Mouse (Mus musculus): ENCODE results near the gene Kcnmb3. TPM values are rescaled to one million over a fixed set of nuclear protein-coding genes. Genes with fewer than 3 reads are reported as not detected.

Gene Kcnmb3
- total and polyA plus RNA-seq, 3 experiments, result not detected

GRCm38 (mm10) chr3:32428921-32429320 is 63.1 kb downstream of the Kcnmb3 start:
- H3K27me3 ChIP-seq (ENCODE audit: control insufficient read depth in 1 of 2, insufficient read depth in 2 of 2, low read length in 2 of 2), result no peaks in the 10 kb centered on the region
- H3K27ac ChIP-seq (ENCODE audit: control insufficient read depth, low read depth, low read length), result no peak overlapping the region
- H3K79me2 ChIP-seq (ENCODE audit: control insufficient read depth, insufficient read depth, low read length, poor library complexity), result peaks cover 3% of the 10 kb centered on the region; the same call in 1 of the 2 replicates
- no peak overlapping the region for H3K4me3 ChIP-seq (ENCODE audit: control insufficient read depth in 1 of 2, insufficient read depth in 1 of 2, low read depth in 2 of 2, low read length in 2 of 2)
- no peaks in the 10 kb centered on the region for H3K9me3 ChIP-seq (replicated peaks; ENCODE audit: insufficient read depth, low read length)
- DNase-seq (ENCODE audit: low read depth, low spot score), result no peak
- H3K36me3 ChIP-seq (ENCODE audit: control insufficient read depth in 1 of 2, insufficient read depth in 2 of 2, low read length in 2 of 2), result peaks cover 0 to 11% of the 10 kb centered on the region in 2 experiments; a peak in 3 of 4 replicates
- H3K4me1 ChIP-seq (ENCODE audit: control insufficient read depth in 1 of 2, insufficient read depth in 2 of 2, low read length in 2 of 2), result peaks cover 5 to 6% of the 10 kb centered on the region in 2 experiments
- TF ChIP-seq ETS1 (IDR thresholded peaks at IDR 0.05; ENCODE audit: low read depth, low read length), result no peak
- no peak for TF ChIP-seq RCOR1 (IDR thresholded peaks at IDR 0.05; ENCODE audit: low read depth, low read length)
- no peak for TF ChIP-seq ELF1 (IDR thresholded peaks at IDR 0.05; ENCODE audit: low read depth, low read length)
- no peak for TF ChIP-seq ZNF384 (IDR thresholded peaks at IDR 0.05; ENCODE audit: low read depth, low read length)
- no peak for TF ChIP-seq MXI1 (IDR thresholded peaks at IDR 0.05; ENCODE audit: low read depth, low read length)
- TF ChIP-seq HCFC1 (IDR thresholded peaks at IDR 0.05; ENCODE audit: low read depth, low read length), result no peak
- TF ChIP-seq MAX (IDR thresholded peaks at IDR 0.05; ENCODE audit: low read length), result no peak
- no peak for TF ChIP-seq SMC3 (IDR thresholded peaks at IDR 0.05; ENCODE audit: low read depth, low read length)
- no peak for TF ChIP-seq CHD1 (IDR thresholded peaks at IDR 0.05; ENCODE audit: low read depth, low read length)
- no peak for TF ChIP-seq MAZ (IDR thresholded peaks at IDR 0.05; ENCODE audit: low read depth, low read length)
- no peak for TF ChIP-seq NRF1 (IDR thresholded peaks at IDR 0.05; ENCODE audit: insufficient read depth, low read depth, low read length, poor library complexity, severe bottlenecking)
- TF ChIP-seq JUND (IDR thresholded peaks at IDR 0.05; ENCODE audit: low read depth, low read length), result no peak
- TF ChIP-seq TCF12 (IDR thresholded peaks at IDR 0.05; ENCODE audit: low read depth, low read length), result no peak
- TF ChIP-seq NELFE (IDR thresholded peaks at IDR 0.05; ENCODE audit: low read depth, low read length), result no peak
- no peak for TF ChIP-seq GABPA (IDR thresholded peaks at IDR 0.05; ENCODE audit: low read depth, low read length)
- TF ChIP-seq POLR2A (IDR thresholded peaks at IDR 0.05; ENCODE audit: control insufficient read depth in 1 of 2, insufficient read depth in 1 of 2, low read depth in 1 of 2, low read length in 2 of 2, poor library complexity in 1 of 2), result no peak
- TF ChIP-seq POLR2AphosphoS2 (IDR thresholded peaks at IDR 0.05; ENCODE audit: low read length), result no peak
- no peak for TF ChIP-seq ZKSCAN1 (IDR thresholded peaks at IDR 0.05; ENCODE audit: low read depth, low read length)
- no peak overlapping the region for H3K9ac ChIP-seq (ENCODE audit: control insufficient read depth, low read depth, low read length, poor library complexity, severe bottlenecking)

- H3K27me3 ChIP-seq (ENCODE audit: control insufficient read depth in 1 of 2, insufficient read depth in 2 of 2, low read length in 2 of 2), result no peaks in the 10 kb centered on the region
- H3K9ac ChIP-seq (ENCODE audit: control insufficient read depth, low read depth, low read length, poor library complexity, severe bottlenecking), result no peak overlapping the region
- no peaks in the 10 kb centered on the region for H3K9me3 ChIP-seq (replicated peaks; ENCODE audit: insufficient read depth, low read length)
- no peak overlapping the region for H3K4me3 ChIP-seq (ENCODE audit: control insufficient read depth in 1 of 2, insufficient read depth in 1 of 2, low read depth in 2 of 2, low read length in 2 of 2)
- peaks cover 0 to 11% of the 10 kb centered on the region in 2 experiments; a peak in 3 of 4 replicates for H3K36me3 ChIP-seq (ENCODE audit: control insufficient read depth in 1 of 2, insufficient read depth in 2 of 2, low read length in 2 of 2)
- no peak for DNase-seq (ENCODE audit: low read depth, low spot score)
- H3K79me2 ChIP-seq (ENCODE audit: control insufficient read depth, insufficient read depth, low read length, poor library complexity), result peaks cover 3% of the 10 kb centered on the region; the same call in 1 of the 2 replicates
- no peak for TF ChIP-seq TBP (IDR thresholded peaks at IDR 0.05; ENCODE audit: low read depth, low read length)
- no peak for TF ChIP-seq USF1 (IDR thresholded peaks at IDR 0.05; ENCODE audit: low read depth, low read length)
- TF ChIP-seq ZMIZ1 (IDR thresholded peaks at IDR 0.05; ENCODE audit: low read depth, low read length), result no peak
- TF ChIP-seq NRF1 (IDR thresholded peaks at IDR 0.05; ENCODE audit: insufficient read depth, low read depth, low read length, poor library complexity, severe bottlenecking), result no peak
- TF ChIP-seq MEF2A (IDR thresholded peaks at IDR 0.05; ENCODE audit: extremely low read depth, insufficient replicate concordance, low read depth, low read length, poor library complexity, severe bottlenecking), result no peak
- no peak for TF ChIP-seq SMC3 (IDR thresholded peaks at IDR 0.05; ENCODE audit: low read depth, low read length)
- no peak for TF ChIP-seq TCF12 (IDR thresholded peaks at IDR 0.05; ENCODE audit: low read depth, low read length)
- no peak for TF ChIP-seq HCFC1 (IDR thresholded peaks at IDR 0.05; ENCODE audit: low read depth, low read length)
- H3K4me1 ChIP-seq (ENCODE audit: control insufficient read depth in 1 of 2, insufficient read depth in 2 of 2, low read length in 2 of 2), result peaks cover 5 to 6% of the 10 kb centered on the region in 2 experiments
- H3K27ac ChIP-seq (ENCODE audit: control insufficient read depth, low read depth, low read length), result no peak overlapping the region
These were observed 63.7 kb downstream of the Kcnmb3 start for GRCm38 (mm10) chr3:32428361-32428760.

All from MEL (cell line).